Mouse (Mus musculus) hindbrain, embryonic 16.5 days (tissue): ENCODE results near the gene Adgrl3. TPM values are rescaled to one million over a fixed set of nuclear protein-coding genes. Genes with fewer than 3 reads are reported as not detected.

Experiments
- ATAC-seq: fragments of 200-750 bp; cut with Nextera tagmentation; 2 replicates; pipeline ENCODE4 v1.8.0; 2017; ENCODE audit warnings: moderate TSS enrichment, moderate library complexity
- H3K27ac ChIP-seq: fragments of 300-500 bp; sonication (generic); 2 replicates; pipeline ENCODE4 v1.5.1; 2014; ENCODE audit warnings: low read depth, mild to moderate bottlenecking, control low read depth, low read length, moderate library complexity
- H3K27me3 ChIP-seq: fragments of 300-500 bp; sonication (generic); replicated peaks from 2 replicates; pipeline ENCODE4 v1.6.1; 2014; ENCODE audit warnings: low read length; ENCODE audit not compliant: control insufficient read depth, insufficient read depth
- H3K36me3 ChIP-seq: fragments of 300-500 bp; sonication (generic); 2 replicates; pipeline ENCODE4 v1.6.1; 2014; ENCODE audit warnings: mild to moderate bottlenecking, low read length, moderate library complexity, mixed read lengths; ENCODE audit not compliant: control insufficient read depth, insufficient read depth
- H3K4me1 ChIP-seq: fragments of 300-500 bp; sonication (generic); 2 replicates; pipeline ENCODE4 v1.6.1; 2014; ENCODE audit warnings: low read depth, low read length; ENCODE audit not compliant: control insufficient read depth, insufficient read depth
- H3K4me2 ChIP-seq: fragments of 300-500 bp; sonication (generic); 2 replicates; pipeline ENCODE4 v1.6.1; 2014; ENCODE audit warnings: mild to moderate bottlenecking, low read length, control low read depth, moderate library complexity
- H3K4me3 ChIP-seq: fragments of 300-500 bp; sonication (generic); 2 replicates; pipeline ENCODE4 v1.5.1; 2014; ENCODE audit warnings: mild to moderate bottlenecking, low read length, control low read depth, moderate library complexity
- H3K9ac ChIP-seq: fragments of 300-500 bp; sonication (generic); 2 replicates; pipeline ENCODE4 v1.6.1; 2014; ENCODE audit warnings: low read depth, mild to moderate bottlenecking, control low read depth, low read length, moderate library complexity
- H3K9me3 ChIP-seq: fragments of 300-500 bp; sonication (generic); 2 replicates; pipeline ENCODE4 v1.6.1; 2014; ENCODE audit warnings: mild to moderate bottlenecking, low read length, moderate library complexity; ENCODE audit not compliant: control insufficient read depth
- WGBS: fragments of 180-500 bp; shearing (Covaris S2); extraction: QIAGEN DNeasy Blood & Tissue Kit; methylation state at CpG from one replicate; pipeline ENCODE4 v1.1.7; 2014; 5-methylcytosine and 5-hydroxymethylcytosine counted together
- polyA plus RNA-seq: library from polyadenylated mRNA; unstranded; fragments of >200 nt; fragmentation: Nextera tagmentation; extraction: Ambion mirVana; gene quantifications from 2 replicates; pipeline ENCODE4 v1.2.1, GENCODE M21; 2015

The Adgrl3 gene
- polyA plus RNA-seq, 1 experiment from 2014 or later = 67.2 TPM

DNA sequence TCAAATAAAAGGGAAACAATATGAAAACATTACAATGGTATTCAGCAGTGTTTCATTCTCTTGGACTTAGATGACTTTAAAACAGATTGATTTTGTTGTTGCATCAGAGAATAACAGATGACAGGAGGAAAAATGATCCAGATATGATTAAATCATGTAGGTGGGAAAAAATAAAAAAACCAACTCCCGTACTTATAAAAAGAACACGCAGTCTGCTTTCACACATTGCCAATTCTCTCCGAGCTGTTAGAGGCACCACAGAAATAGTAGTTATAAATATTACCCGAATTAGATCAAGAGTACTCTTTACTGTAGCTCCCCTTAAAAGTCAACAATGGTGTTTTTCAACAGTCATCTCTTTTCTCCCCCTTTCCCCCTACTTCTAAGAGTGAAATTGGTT, 302.1 kb downstream of the Adgrl3 start:
- no peaks in the 10 kb centered on the region for H3K4me1 ChIP-seq
- no peak overlapping the region for H3K4me2 ChIP-seq
- no peak for ATAC-seq
- 88% methylated on average over 4 of the region's 4 CpGs for WGBS
- H3K27me3 ChIP-seq = no peaks in the 10 kb centered on the region
- H3K36me3 ChIP-seq = no peaks in the 10 kb centered on the region
- H3K9me3 ChIP-seq = no peaks in the 10 kb centered on the region
- no peak overlapping the region for H3K4me3 ChIP-seq
- no peak overlapping the region for H3K27ac ChIP-seq
- no peak overlapping the region for H3K9ac ChIP-seq

DNA sequence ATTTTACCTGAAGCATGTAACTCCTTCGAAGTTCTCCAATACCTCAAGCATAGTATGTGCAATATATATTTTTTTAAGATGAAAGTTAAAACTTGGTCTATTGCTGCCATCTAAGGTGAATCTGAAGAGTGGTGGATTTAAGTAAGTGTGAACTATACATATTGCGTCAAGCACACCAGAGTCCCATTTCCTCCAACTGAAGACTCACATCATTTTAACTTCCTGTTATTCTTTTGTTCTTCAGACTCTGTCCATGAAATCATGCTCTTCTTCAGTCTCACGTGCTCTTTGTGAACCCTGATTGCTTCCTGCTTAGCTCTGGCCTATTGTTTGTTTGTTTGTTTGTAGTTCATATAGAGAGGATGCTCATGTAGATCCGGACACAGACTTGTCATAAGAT, 307.0 kb downstream of the Adgrl3 start:
- no peak overlapping the region for H3K9ac ChIP-seq
- H3K4me1 ChIP-seq = peaks cover 3% of the 10 kb centered on the region; the same call in 1 of the 2 replicates
- ATAC-seq = no peak
- H3K27me3 ChIP-seq = no peaks in the 10 kb centered on the region
- H3K27ac ChIP-seq = no peak overlapping the region
- H3K4me2 ChIP-seq = no peak overlapping the region
- H3K4me3 ChIP-seq = no peak overlapping the region
- H3K9me3 ChIP-seq = no peaks in the 10 kb centered on the region
- 81% methylated on average over 4 of the region's 4 CpGs for WGBS
- no peaks in the 10 kb centered on the region for H3K36me3 ChIP-seq

DNA sequence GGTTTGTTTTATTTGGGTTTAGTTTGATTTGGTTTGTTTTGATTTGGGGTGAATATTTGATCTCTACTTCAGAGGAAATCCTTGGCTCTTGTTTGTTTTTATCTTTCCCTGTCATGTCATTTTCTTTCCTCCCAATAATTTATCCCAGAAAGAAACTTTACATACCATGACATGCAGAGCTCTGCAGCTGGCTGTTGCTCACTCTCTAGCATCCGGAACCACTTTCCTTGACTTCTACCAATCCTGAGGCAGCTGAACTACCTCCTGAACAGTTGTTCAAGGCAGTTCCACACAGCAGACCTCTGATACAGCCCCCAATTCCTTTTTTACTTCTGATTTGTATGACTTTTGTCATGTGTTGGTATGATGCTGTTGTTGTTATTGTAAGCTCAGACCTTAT, 307.5 kb downstream of the Adgrl3 start:
- 83% methylated on average over 1 of the region's 1 CpGs for WGBS
- Histone ChIP-seq H3K27ac (no peak overlapping the region), H3K36me3 (no peaks in the 10 kb centered on the region), H3K4me2 (no peak overlapping the region), H3K4me1 (peaks cover 3% of the 10 kb centered on the region; the same call in 1 of the 2 replicates), H3K9me3 (no peaks in the 10 kb centered on the region), H3K4me3 (no peak overlapping the region), H3K27me3 (no peaks in the 10 kb centered on the region), H3K9ac (no peak overlapping the region)
- ATAC-seq = no peak

DNA sequence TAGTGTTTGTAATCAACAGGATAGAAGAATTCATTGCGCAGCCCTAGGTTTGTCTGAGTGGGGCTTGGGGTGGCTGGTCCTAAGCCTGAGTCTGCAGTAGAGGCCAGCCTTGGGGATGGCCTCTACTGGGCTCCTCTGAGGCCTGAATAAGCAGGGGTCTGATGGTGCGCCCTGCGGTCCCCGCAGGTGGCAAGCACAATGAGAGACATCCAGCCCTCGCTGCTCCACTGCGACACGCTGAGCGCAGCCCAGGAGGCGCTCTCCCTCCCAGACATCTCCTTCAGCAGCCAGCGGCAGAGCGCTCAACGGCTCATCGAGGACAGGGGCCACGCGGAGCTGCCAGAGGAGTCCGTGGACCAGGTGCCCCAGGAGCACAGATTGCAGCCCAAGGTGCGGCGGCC, 309.6 kb downstream of the Adgrl3 start:
- Histone ChIP-seq H3K9me3 (no peaks in the 10 kb centered on the region), H3K9ac (no peak overlapping the region), H3K36me3 (no peaks in the 10 kb centered on the region), H3K4me3 (no peak overlapping the region), H3K4me2 (no peak overlapping the region; the same call in 1 of the 2 replicates), H3K27ac (no peak overlapping the region), H3K4me1 (peaks cover 3% of the 10 kb centered on the region; the same call in 1 of the 2 replicates), H3K27me3 (no peaks in the 10 kb centered on the region)
- peak; percentile 50; the same call in 1 of the 2 replicates for ATAC-seq
- WGBS = 24% methylated on average over 18 of the region's 18 CpGs

DNA sequence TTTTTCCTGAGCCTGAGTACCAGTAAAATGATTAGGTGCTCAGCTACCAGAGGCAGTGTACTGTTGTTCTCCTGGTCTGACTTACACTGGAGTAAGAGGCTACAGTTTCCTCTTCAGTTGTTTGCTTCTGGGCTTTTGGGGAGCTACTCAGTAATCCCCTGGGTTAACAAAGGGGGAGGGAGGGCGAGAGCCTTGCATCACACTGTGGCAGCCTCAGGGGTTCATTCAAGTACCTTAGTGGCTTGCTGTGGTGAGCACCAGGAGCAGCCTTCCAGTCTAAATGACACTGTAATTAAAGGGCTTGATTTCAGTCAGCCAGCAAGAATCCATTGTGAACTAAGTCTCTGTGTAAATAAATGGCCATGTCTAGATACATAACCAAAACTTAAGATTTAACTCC, 324.4 kb downstream of the Adgrl3 start:
- Histone ChIP-seq H3K27ac (no peak overlapping the region), H3K4me2 (no peak overlapping the region), H3K4me3 (no peak overlapping the region), H3K9me3 (no peaks in the 10 kb centered on the region), H3K4me1 (no peaks in the 10 kb centered on the region), H3K9ac (no peak overlapping the region), H3K36me3 (no peaks in the 10 kb centered on the region), H3K27me3 (no peaks in the 10 kb centered on the region)
- ATAC-seq = no peak
- 27% methylated on average over 1 of the region's 1 CpGs for WGBS

DNA sequence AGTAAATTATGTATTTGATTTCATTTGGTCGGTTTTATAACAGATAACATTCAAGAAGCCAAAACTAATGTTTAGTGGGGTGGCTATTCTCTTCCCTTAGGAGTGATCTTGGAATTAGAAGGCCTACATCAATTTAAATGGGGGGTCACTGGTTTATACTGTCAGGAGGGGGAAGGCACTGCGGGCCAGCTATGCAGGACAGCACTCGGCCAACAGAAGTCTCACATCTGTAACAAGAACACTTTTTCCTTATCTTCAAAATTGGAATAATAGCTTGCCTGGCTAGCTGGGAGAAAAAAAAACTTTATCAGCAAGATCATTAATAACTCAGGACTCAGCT, 325.1 kb downstream of the Adgrl3 start:
- Histone ChIP-seq H3K36me3 (no peaks in the 10 kb centered on the region), H3K4me2 (no peak overlapping the region), H3K27me3 (no peaks in the 10 kb centered on the region), H3K4me1 (no peaks in the 10 kb centered on the region), H3K27ac (no peak overlapping the region), H3K9me3 (no peaks in the 10 kb centered on the region), H3K9ac (no peak overlapping the region), H3K4me3 (no peak overlapping the region)
- no peak for ATAC-seq
- 42% methylated on average over 3 of the region's 3 CpGs for WGBS

DNA sequence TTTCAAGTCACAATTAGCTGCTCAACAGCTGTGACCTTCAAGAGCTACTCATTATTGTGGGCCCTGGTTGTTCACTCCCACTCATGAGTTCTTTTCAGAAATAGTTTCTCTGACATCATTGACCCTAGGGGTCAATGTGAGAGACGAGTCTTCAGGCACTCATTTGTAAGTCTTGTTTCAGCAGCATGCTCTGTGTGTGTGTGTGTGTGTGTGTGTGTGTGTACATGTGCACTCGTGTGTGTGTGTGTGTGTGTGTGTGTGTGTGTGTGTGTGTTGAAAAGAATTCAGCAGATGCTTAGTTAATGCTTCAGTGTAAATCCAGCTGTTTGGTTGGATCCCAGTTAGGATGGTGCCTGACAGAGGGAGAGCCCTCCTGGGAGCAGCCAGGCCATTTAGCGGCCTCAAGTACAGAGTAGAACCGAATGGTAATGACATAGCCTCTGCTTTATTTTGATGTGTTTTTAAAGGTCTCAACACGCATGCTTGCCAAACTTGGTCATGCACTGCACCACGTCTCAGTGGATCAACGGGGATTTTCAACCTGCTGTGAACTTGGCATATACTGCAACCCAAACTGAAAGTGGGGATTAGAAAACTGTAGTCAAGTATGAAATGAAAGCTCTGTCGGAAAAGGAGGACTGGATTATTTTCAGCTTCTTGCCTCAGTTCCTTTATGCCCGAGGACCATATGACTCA, 325.6 kb downstream of the Adgrl3 start:
- ATAC-seq = peak; percentile 37; the same call in 1 of the 2 replicates
- Histone ChIP-seq H3K27me3 (no peaks in the 10 kb centered on the region), H3K9ac (no peak overlapping the region), H3K9me3 (no peaks in the 10 kb centered on the region), H3K36me3 (no peaks in the 10 kb centered on the region), H3K27ac (peak overlapping the region; percentile 29), H3K4me1 (no peaks in the 10 kb centered on the region), H3K4me3 (no peak overlapping the region), H3K4me2 (no peak overlapping the region)
- 36% methylated on average over 9 of the region's 9 CpGs for WGBS

DNA sequence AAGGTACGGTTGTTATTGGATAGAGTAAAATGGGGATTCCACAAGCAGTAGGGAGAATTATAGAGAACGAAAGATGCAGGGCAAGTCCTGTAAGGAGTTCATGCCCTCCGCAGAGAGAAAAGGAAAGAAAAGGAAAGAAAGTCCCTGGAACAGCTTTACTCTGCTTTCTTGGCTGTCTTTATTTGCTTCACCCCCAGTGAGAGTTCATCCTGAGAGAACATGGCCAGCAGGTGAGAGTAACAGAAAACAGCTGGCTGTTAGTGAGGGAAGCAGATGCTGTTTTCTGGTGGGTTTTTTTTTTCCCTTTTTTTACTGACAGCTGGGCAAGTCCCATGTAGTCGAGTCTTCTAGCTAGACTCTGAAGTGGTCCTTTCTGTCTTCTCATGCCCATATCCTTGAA, 327.6 kb downstream of the Adgrl3 start:
- no peak for ATAC-seq
- 55% methylated on average over 4 of the region's 4 CpGs for WGBS
- no peak overlapping the region for H3K4me2 ChIP-seq
- no peaks in the 10 kb centered on the region for H3K9me3 ChIP-seq
- no peaks in the 10 kb centered on the region for H3K27me3 ChIP-seq
- H3K4me3 ChIP-seq = no peak overlapping the region
- H3K9ac ChIP-seq = no peak overlapping the region
- no peak overlapping the region for H3K27ac ChIP-seq
- H3K36me3 ChIP-seq = no peaks in the 10 kb centered on the region
- no peaks in the 10 kb centered on the region for H3K4me1 ChIP-seq

DNA sequence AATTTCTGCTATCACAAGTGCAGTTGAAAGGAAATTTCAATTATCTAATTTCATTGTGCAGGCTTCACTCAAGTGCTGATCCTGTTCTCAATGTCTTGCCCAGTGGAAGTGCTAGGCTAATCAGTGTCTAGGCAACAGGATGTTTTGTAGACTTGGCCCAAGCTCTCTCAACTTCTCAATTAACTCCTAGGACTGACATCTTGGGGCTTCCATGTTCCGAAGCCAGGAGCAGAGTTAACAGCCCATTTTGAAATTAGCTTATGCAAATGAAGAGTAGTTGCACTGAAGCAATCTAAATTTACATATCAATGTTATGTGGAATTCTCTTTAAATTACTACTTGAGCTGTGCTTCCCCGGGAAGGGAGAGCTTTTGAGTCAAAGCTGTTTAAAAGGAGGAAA, 339.6 kb downstream of the Adgrl3 start:
- peak; percentile 87 for ATAC-seq
- no peaks in the 10 kb centered on the region for H3K36me3 ChIP-seq
- H3K9me3 ChIP-seq = no peaks in the 10 kb centered on the region
- H3K27me3 ChIP-seq = no peaks in the 10 kb centered on the region
- no peak overlapping the region for H3K4me2 ChIP-seq
- H3K9ac ChIP-seq = no peak overlapping the region
- no peaks in the 10 kb centered on the region; the same call in 1 of the 2 replicates for H3K4me1 ChIP-seq
- 12% methylated on average over 2 of the region's 2 CpGs for WGBS
- H3K27ac ChIP-seq = no peak overlapping the region
- no peak overlapping the region for H3K4me3 ChIP-seq
